14 mouse cellular contexts compared by ENCODE assay signal in the genomic region with DNA sequence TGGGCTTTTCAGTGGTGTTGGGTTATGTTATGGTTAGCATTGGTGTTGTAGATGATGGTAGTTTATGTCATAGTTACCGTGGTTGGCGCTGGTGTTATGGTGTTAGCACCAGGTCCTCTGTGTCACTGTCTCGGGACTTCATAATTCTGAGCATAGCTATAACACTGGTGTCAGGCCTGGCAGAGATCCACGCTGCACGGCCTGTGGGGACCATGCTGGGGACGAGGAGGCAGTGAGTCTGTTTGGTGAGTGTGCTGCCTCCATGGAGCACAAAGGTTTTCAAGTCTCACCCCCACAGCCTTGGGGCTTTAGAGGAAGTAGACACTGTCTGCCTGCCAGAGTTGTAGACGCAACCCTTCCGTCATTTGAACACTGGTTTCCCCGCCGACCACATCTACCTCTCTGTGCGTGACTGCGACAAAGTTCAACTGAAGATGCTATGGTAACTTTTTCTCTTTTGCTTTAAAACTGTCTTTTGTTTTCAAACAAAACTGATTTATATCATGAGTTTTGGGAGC.
DNase-seq lines count a peak whose midpoint lies in the region; ATAC-seq and TF ChIP-seq lines count a peak whose summit lies in the region.
"Had no signal": no experiment of that assay in that cellular context is flagged by ENCODE, and none has a peak within 500 bp of the region (broad histone marks: within the 10 kb centered on the region; RNA-seq: fewer than 3 reads in every experiment).

No protein-coding gene starts in this region.

- 75% methylated on average over 12 of the region's 12 CpGs for WGBS in stomach, postnatal 0 days

- no peak for TF ChIP-seq EP300 in stomach, postnatal 0 days (optimal IDR thresholded peaks at IDR 0.05)

- no peak for ATAC-seq in stomach, postnatal 0 days (ENCODE audit: low FRiP score, low TSS enrichment)
- ATAC-seq: forebrain, embryonic 15.5 days; hindbrain, embryonic 16.5 days; intestine, postnatal 0 days had no signal

- intact Hi-C loops in gastrocnemius, postnatal 14 days (cut with DNase I; ENCODE audit: low total_unique reads): no loop called here

- H3K4me3 ChIP-seq in stomach, postnatal 0 days (ENCODE audit: low read depth, low read length): no peak overlapping the region
- H3K4me3 ChIP-seq: forebrain, embryonic 15.5 days; liver, embryonic 15.5 days had no signal

- peak; percentile 27 for DNase-seq in gastrocnemius, postnatal 14 days
- no peak for DNase-seq in gastrocnemius, adult 8-10 months (ENCODE audit: low spot score in 2 of 2)
- DNase-seq in kidney, postnatal 4 days: peak; percentile 31 to 39
- DNase-seq in kidney, postnatal 36 days: no peak
- DNase-seq in lung, postnatal 10 days: peak; percentile 55
- DNase-seq in lung, adult 18-20 months: no peak
- DNase-seq in stomach, postnatal 0 days (ENCODE audit: low spot score): no peak
- DNase-seq in ovary, postnatal 10 days (ENCODE audit: low spot score): no peak
- DNase-seq: adrenal gland, adult 2 months; kidney, postnatal 10 days had no signal

- TF ChIP-seq CTCF in stomach, postnatal 0 days (IDR thresholded peaks at IDR 0.05; ENCODE audit: low read depth): no peak

- no peaks in the 10 kb centered on the region for H3K36me3 ChIP-seq in stomach, postnatal 0 days (ENCODE audit: control insufficient read depth, insufficient read depth, low read length)

- no peak overlapping the region for H3K9ac ChIP-seq in stomach, postnatal 0 days (ENCODE audit: low read length)
- H3K9ac ChIP-seq: forebrain, embryonic 15.5 days; liver, embryonic 15.5 days had no signal

- H3K27me3 ChIP-seq in stomach, postnatal 0 days (ENCODE audit: control insufficient read depth, insufficient read depth, low read length): no peaks in the 10 kb centered on the region
- H3K27me3 ChIP-seq: forebrain, embryonic 15.5 days; liver, embryonic 15.5 days had no signal

- H3K9me3 ChIP-seq in stomach, postnatal 0 days (ENCODE audit: control insufficient read depth, low read length): no peaks in the 10 kb centered on the region
- H3K9me3 ChIP-seq: forebrain, embryonic 15.5 days; liver, embryonic 15.5 days had no signal

- peak overlapping the region; percentile 53; the same call in 1 of the 2 replicates for H3K27ac ChIP-seq in stomach, postnatal 0 days (replicated peaks)
- H3K27ac ChIP-seq: forebrain, embryonic 15.5 days; liver, embryonic 15.5 days had no signal

- no peaks in the 10 kb centered on the region for H3K4me1 ChIP-seq in stomach, postnatal 0 days (replicated peaks; ENCODE audit: control insufficient read depth, insufficient read depth)
- H3K4me1 ChIP-seq: forebrain, embryonic 15.5 days; liver, embryonic 15.5 days had no signal

- no peak overlapping the region for H3K4me2 ChIP-seq in stomach, postnatal 0 days (replicated peaks; ENCODE audit: low read depth)
- H3K4me2 ChIP-seq: forebrain, embryonic 15.5 days; liver, embryonic 15.5 days had no signal

Comparison
In these comparisons a context has a peak if more than half of its experiments do, and no peak if none do; other contexts are left out.
1. DNase-seq: peak in gastrocnemius, postnatal 14 days (single experiment), kidney, postnatal 4 days (2 of 2) and lung, postnatal 10 days (single experiment); none in gastrocnemius, adult 8-10 months (0 of 2), kidney, postnatal 36 days (0 of 2), lung, adult 18-20 months (0 of 2), stomach, postnatal 0 days (single experiment) and ovary, postnatal 10 days (single experiment).